Mouse (Mus musculus) ES-E14 (cell line): ENCODE results near the gene Dennd4c.

Experiments used
- MAFK ChIP-seq: IDR thresholded peaks from 2 replicates; pipeline ENCODE4 v1.6.1; 2014; ENCODE audit warnings: mild to moderate bottlenecking, low read depth, low read length, inconsistent platforms; ENCODE audit not compliant: insufficient read depth
- ZNF384 ChIP-seq: IDR thresholded peaks from 2 replicates; pipeline ENCODE4 v1.6.1; 2012; ENCODE audit warnings: low read depth, low read length, inconsistent platforms

- no peak for TF ChIP-seq MAFK
- TF ChIP-seq ZNF384 = no peak
These were observed 74.8 kb downstream of the Dennd4c start for GRCm38 (mm10) chr4:86823169-86823568.
